Mouse (Mus musculus): ENCODE results near the gene Scamp2. TPM values are rescaled to one million over a fixed set of nuclear protein-coding genes. Genes with fewer than 3 reads are reported as not detected.

The Scamp2 gene
- polyA plus RNA-seq, 1 experiment from 2014 or later = 60.6 TPM

GRCm38 (mm10) chr9:57624295-57624694 is 63.6 kb downstream of the Scamp2 start:
- 92% methylated on average over 7 of the region's 7 CpGs for WGBS
- H3K4me1 ChIP-seq = peaks cover 4% of the 10 kb centered on the region; the same call in 1 of the 2 replicates
- no peak overlapping the region for H3K27ac ChIP-seq
- no peak overlapping the region for H3K4me3 ChIP-seq (replicated peaks)
- H3K4me2 ChIP-seq = no peak overlapping the region
- ATAC-seq (ENCODE audit: low FRiP score) = no peak
- H3K9ac ChIP-seq = no peak overlapping the region
- H3K36me3 ChIP-seq (replicated peaks) = peaks cover 48% of the 10 kb centered on the region
- no peaks in the 10 kb centered on the region for H3K9me3 ChIP-seq
- H3K27me3 ChIP-seq = no peaks in the 10 kb centered on the region

- H3K9me3 ChIP-seq = no peaks in the 10 kb centered on the region
- ATAC-seq (ENCODE audit: low FRiP score) = peak; percentile 27; the same call in 1 of the 2 replicates
- H3K27ac ChIP-seq = 0 out of 2 replicates have a peak overlapping the region, but pooled peaks have one; percentile 25
- peaks cover 62% of the 10 kb centered on the region for H3K36me3 ChIP-seq (replicated peaks)
- H3K27me3 ChIP-seq = no peaks in the 10 kb centered on the region
- no peak overlapping the region for H3K4me2 ChIP-seq
- peaks cover 4% of the 10 kb centered on the region; the same call in 1 of the 2 replicates for H3K4me1 ChIP-seq
- peak overlapping the region; percentile 12; the same call in 1 of the 2 replicates for H3K9ac ChIP-seq
- WGBS = 70% methylated on average over 15 of the region's 15 CpGs
- no peak overlapping the region for H3K4me3 ChIP-seq (replicated peaks)
Measured at GRCm38 (mm10) chr9:57625674-57626500, 65.1 kb downstream of the Scamp2 start.

- WGBS = 92% methylated on average over 17 of the region's 17 CpGs
- no peak overlapping the region for H3K4me3 ChIP-seq (replicated peaks)
- H3K9me3 ChIP-seq = no peaks in the 10 kb centered on the region
- H3K4me1 ChIP-seq = peaks cover 4% of the 10 kb centered on the region; the same call in 1 of the 2 replicates
- H3K9ac ChIP-seq = no peak overlapping the region
- H3K27ac ChIP-seq = no peak overlapping the region
- no peak overlapping the region for H3K4me2 ChIP-seq
- no peaks in the 10 kb centered on the region for H3K27me3 ChIP-seq
- ATAC-seq (ENCODE audit: low FRiP score) = no peak
- peaks cover 70% of the 10 kb centered on the region for H3K36me3 ChIP-seq (replicated peaks)
Measured at GRCm38 (mm10) chr9:57627191-57627590, 66.4 kb downstream of the Scamp2 start.

- Histone ChIP-seq H3K36me3 (replicated peaks) (peaks cover 72% of the 10 kb centered on the region), H3K4me2 (no peak overlapping the region), H3K27me3 (no peaks in the 10 kb centered on the region), H3K4me1 (peaks cover 4% of the 10 kb centered on the region; the same call in 1 of the 2 replicates), H3K27ac (no peak overlapping the region), H3K9ac (no peak overlapping the region), H3K9me3 (no peaks in the 10 kb centered on the region), H3K4me3 (replicated peaks) (no peak overlapping the region)
- no peak for ATAC-seq (ENCODE audit: low FRiP score)
- 93% methylated on average over 11 of the region's 11 CpGs for WGBS
Measured at GRCm38 (mm10) chr9:57627892-57628291, 67.1 kb downstream of the Scamp2 start.

- Histone ChIP-seq H3K36me3 (replicated peaks) (peaks cover 72% of the 10 kb centered on the region), H3K4me1 (peaks cover 6% of the 10 kb centered on the region; the same call in 1 of the 2 replicates), H3K4me3 (replicated peaks) (no peak overlapping the region), H3K4me2 (no peak overlapping the region), H3K9me3 (no peaks in the 10 kb centered on the region), H3K9ac (no peak overlapping the region), H3K27me3 (no peaks in the 10 kb centered on the region), H3K27ac (no peak overlapping the region)
- 93% methylated on average over 12 of the region's 12 CpGs for WGBS
- ATAC-seq (ENCODE audit: low FRiP score) = peak; percentile 20; the same call in 1 of the 2 replicates
Measured at GRCm38 (mm10) chr9:57628717-57629116, 68.0 kb downstream of the Scamp2 start.

- Histone ChIP-seq H3K9me3 (no peaks in the 10 kb centered on the region), H3K4me3 (replicated peaks) (no peak overlapping the region), H3K27me3 (no peaks in the 10 kb centered on the region), H3K4me1 (peaks cover 12% of the 10 kb centered on the region; the same call in 1 of the 2 replicates), H3K4me2 (no peak overlapping the region), H3K27ac (no peak overlapping the region), H3K36me3 (replicated peaks) (peaks cover 74% of the 10 kb centered on the region), H3K9ac (no peak overlapping the region)
- ATAC-seq (ENCODE audit: low FRiP score) = peak; percentile 49
- 73% methylated on average over 14 of the region's 14 CpGs for WGBS
Measured at GRCm38 (mm10) chr9:57629118-57629874, 68.6 kb downstream of the Scamp2 start.

- no peak for ATAC-seq (ENCODE audit: low FRiP score)
- no peak overlapping the region for H3K4me3 ChIP-seq (replicated peaks)
- peaks cover 34% of the 10 kb centered on the region for H3K36me3 ChIP-seq (replicated peaks)
- H3K9ac ChIP-seq = no peak overlapping the region
- no peak overlapping the region for H3K27ac ChIP-seq
- peaks cover 28% of the 10 kb centered on the region for H3K4me1 ChIP-seq
- no peaks in the 10 kb centered on the region for H3K9me3 ChIP-seq
- H3K27me3 ChIP-seq = no peaks in the 10 kb centered on the region
- no peak overlapping the region for H3K4me2 ChIP-seq
- 32% methylated on average over 4 of the region's 4 CpGs for WGBS
Measured at GRCm38 (mm10) chr9:57633481-57634024, 72.8 kb downstream of the Scamp2 start.

GRCm38 (mm10) chr9:57637272-57637671 is 76.5 kb downstream of the Scamp2 start:
- 76% methylated on average over 3 of the region's 3 CpGs for WGBS
- Histone ChIP-seq H3K4me1 (peaks cover 65% of the 10 kb centered on the region), H3K9me3 (no peaks in the 10 kb centered on the region), H3K4me3 (replicated peaks) (no peak overlapping the region), H3K9ac (no peak overlapping the region), H3K27ac (peak overlapping the region; percentile 22; the same call in 1 of the 2 replicates), H3K4me2 (no peak overlapping the region), H3K36me3 (replicated peaks) (peaks cover 7% of the 10 kb centered on the region; the same call in 1 of the 2 replicates), H3K27me3 (no peaks in the 10 kb centered on the region)
- no peak for ATAC-seq (ENCODE audit: low FRiP score)

- peaks cover 7% of the 10 kb centered on the region; the same call in 1 of the 2 replicates for H3K36me3 ChIP-seq (replicated peaks)
- 0 out of 2 replicates have a peak overlapping the region, but pooled peaks have one; percentile 22 for H3K27ac ChIP-seq
- H3K9ac ChIP-seq = no peak overlapping the region
- no peaks in the 10 kb centered on the region for H3K9me3 ChIP-seq
- H3K27me3 ChIP-seq = no peaks in the 10 kb centered on the region
- H3K4me2 ChIP-seq = no peak overlapping the region
- peaks cover 70% of the 10 kb centered on the region for H3K4me1 ChIP-seq
- H3K4me3 ChIP-seq (replicated peaks) = no peak overlapping the region
- 61% methylated on average over 6 of the region's 6 CpGs for WGBS
- no peak for ATAC-seq (ENCODE audit: low FRiP score)
Measured at GRCm38 (mm10) chr9:57637741-57638322, 77.1 kb downstream of the Scamp2 start.

Data from forebrain, embryonic 12.5 days (tissue).